Mouse (Mus musculus): ENCODE measurements at regions not wholly inside any gene's neighbourhood (a gene's known extent, or its start where the extent isn't known, plus 50 kb on each side); places are given as distances from the start of the nearest gene placed in this dataset.

- H3K27ac ChIP-seq = no peak overlapping the region
- WGBS = 75% methylated on average over 9 of the region's 9 CpGs
- peaks cover 18% of the 10 kb centered on the region for H3K4me1 ChIP-seq (replicated peaks)
- no peak overlapping the region for H3K4me3 ChIP-seq
- H3K27me3 ChIP-seq (ENCODE audit: insufficient read depth, poor library complexity, severe bottlenecking) = no peaks in the 10 kb centered on the region
- no peaks in the 10 kb centered on the region for H3K36me3 ChIP-seq
- 0 out of 2 replicates have a peak, but pooled peaks cover 12% of the 10 kb centered on the region for H3K9me3 ChIP-seq
- DNase-seq (ENCODE audit: low spot score) = no peak
These were observed 60.3 kb upstream of the Wnt4 start for GRCm38 (mm10) chr4:137216908-137217497.

GRCm38 (mm10) chr4:137214573-137214972 lies 62.7 kb upstream of the Wnt4 start:
- WGBS = 88% methylated on average over 8 of the region's 8 CpGs
- Histone ChIP-seq H3K36me3 (no peaks in the 10 kb centered on the region), H3K27ac (no peak overlapping the region), H3K4me1 (replicated peaks) (peaks cover 32% of the 10 kb centered on the region), H3K4me3 (no peak overlapping the region), H3K9me3 (no peaks in the 10 kb centered on the region), H3K27me3 (ENCODE audit: insufficient read depth, poor library complexity, severe bottlenecking) (no peaks in the 10 kb centered on the region)
- no peak for DNase-seq (ENCODE audit: low spot score)

GRCm38 (mm10) chr4:137212846-137213245 lies 64.4 kb upstream of the Wnt4 start:
- Histone ChIP-seq H3K4me1 (replicated peaks) (peaks cover 39% of the 10 kb centered on the region), H3K4me3 (no peak overlapping the region), H3K27me3 (ENCODE audit: insufficient read depth, poor library complexity, severe bottlenecking) (no peaks in the 10 kb centered on the region), H3K27ac (no peak overlapping the region; the same call in 1 of the 2 replicates), H3K36me3 (no peaks in the 10 kb centered on the region), H3K9me3 (no peaks in the 10 kb centered on the region)
- 75% methylated on average over 9 of the region's 9 CpGs for WGBS
- no peak for DNase-seq (ENCODE audit: low spot score)

GRCm38 (mm10) chr4:137212106-137212505 lies 65.2 kb upstream of the Wnt4 start:
- no peak for DNase-seq (ENCODE audit: low spot score)
- H3K36me3 ChIP-seq = no peaks in the 10 kb centered on the region
- no peak overlapping the region for H3K27ac ChIP-seq
- H3K9me3 ChIP-seq = no peaks in the 10 kb centered on the region
- H3K4me3 ChIP-seq = no peak overlapping the region
- peaks cover 40% of the 10 kb centered on the region for H3K4me1 ChIP-seq (replicated peaks)
- WGBS = 68% methylated on average over 14 of the region's 14 CpGs
- no peaks in the 10 kb centered on the region for H3K27me3 ChIP-seq (ENCODE audit: insufficient read depth, poor library complexity, severe bottlenecking)

- H3K36me3 ChIP-seq = no peaks in the 10 kb centered on the region
- DNase-seq (ENCODE audit: low spot score) = no peak
- no peaks in the 10 kb centered on the region for H3K9me3 ChIP-seq
- H3K27ac ChIP-seq = no peak overlapping the region
- no peak overlapping the region for H3K4me3 ChIP-seq
- peaks cover 35% of the 10 kb centered on the region for H3K4me1 ChIP-seq (replicated peaks)
- H3K27me3 ChIP-seq (ENCODE audit: insufficient read depth, poor library complexity, severe bottlenecking) = no peaks in the 10 kb centered on the region
- WGBS = 75% methylated on average over 4 of the region's 4 CpGs
These were observed 66.0 kb upstream of the Wnt4 start for GRCm38 (mm10) chr4:137211288-137211687.

GRCm38 (mm10) chr4:137210525-137210924 lies 66.8 kb upstream of the Wnt4 start:
- H3K4me1 ChIP-seq (replicated peaks) = peaks cover 35% of the 10 kb centered on the region
- H3K27me3 ChIP-seq (ENCODE audit: insufficient read depth, poor library complexity, severe bottlenecking) = no peaks in the 10 kb centered on the region
- no peak for DNase-seq (ENCODE audit: low spot score)
- H3K27ac ChIP-seq = no peak overlapping the region
- no peaks in the 10 kb centered on the region for H3K36me3 ChIP-seq
- no peaks in the 10 kb centered on the region for H3K9me3 ChIP-seq
- no peak overlapping the region for H3K4me3 ChIP-seq
- WGBS = 82% methylated on average over 4 of the region's 4 CpGs

- H3K4me3 ChIP-seq = no peak overlapping the region
- peaks cover 44% of the 10 kb centered on the region for H3K4me1 ChIP-seq (replicated peaks)
- no peak overlapping the region for H3K27ac ChIP-seq
- H3K36me3 ChIP-seq = no peaks in the 10 kb centered on the region
- no peak for DNase-seq (ENCODE audit: low spot score)
- H3K9me3 ChIP-seq = no peaks in the 10 kb centered on the region
- H3K27me3 ChIP-seq (ENCODE audit: insufficient read depth, poor library complexity, severe bottlenecking) = peaks cover 10% of the 10 kb centered on the region
- 82% methylated on average over 7 of the region's 7 CpGs for WGBS
These were observed 76.3 kb upstream of the Wnt4 start for GRCm38 (mm10) chr4:137200968-137201367.

GRCm38 (mm10) chr4:137200426-137200825 lies 76.9 kb upstream of the Wnt4 start:
- no peak overlapping the region for H3K4me3 ChIP-seq
- WGBS = 54% methylated on average over 9 of the region's 9 CpGs
- H3K9me3 ChIP-seq = no peaks in the 10 kb centered on the region
- H3K4me1 ChIP-seq (replicated peaks) = peaks cover 44% of the 10 kb centered on the region
- DNase-seq (ENCODE audit: low spot score) = no peak
- H3K27me3 ChIP-seq (ENCODE audit: insufficient read depth, poor library complexity, severe bottlenecking) = peaks cover 10% of the 10 kb centered on the region
- no peak overlapping the region for H3K27ac ChIP-seq
- H3K36me3 ChIP-seq = no peaks in the 10 kb centered on the region

- H3K36me3 ChIP-seq = no peaks in the 10 kb centered on the region
- peaks cover 18% of the 10 kb centered on the region for H3K27me3 ChIP-seq (ENCODE audit: insufficient read depth, poor library complexity, severe bottlenecking)
- H3K9me3 ChIP-seq = no peaks in the 10 kb centered on the region
- WGBS = 45% methylated on average over 5 of the region's 5 CpGs
- no peak overlapping the region for H3K4me3 ChIP-seq
- no peak for DNase-seq (ENCODE audit: low spot score)
- H3K4me1 ChIP-seq (replicated peaks) = peaks cover 32% of the 10 kb centered on the region
- 0 out of 2 replicates have a peak overlapping the region, but pooled peaks have one; percentile 12 for H3K27ac ChIP-seq
These were observed 80.8 kb upstream of the Wnt4 start for GRCm38 (mm10) chr4:137196491-137196974.

GRCm38 (mm10) chr4:137194106-137194505 lies 83.2 kb upstream of the Wnt4 start:
- Histone ChIP-seq H3K36me3 (no peaks in the 10 kb centered on the region), H3K4me3 (no peak overlapping the region), H3K27ac (no peak overlapping the region), H3K4me1 (replicated peaks) (peaks cover 22% of the 10 kb centered on the region), H3K9me3 (no peaks in the 10 kb centered on the region), H3K27me3 (ENCODE audit: insufficient read depth, poor library complexity, severe bottlenecking) (peaks cover 9% of the 10 kb centered on the region; the same call in 1 of the 2 replicates)
- WGBS = 88% methylated on average over 11 of the region's 11 CpGs
- no peak for DNase-seq (ENCODE audit: low spot score)

GRCm38 (mm10) chr4:137190625-137191024 lies 86.7 kb upstream of the Wnt4 start:
- no peak for DNase-seq (ENCODE audit: low spot score)
- H3K4me3 ChIP-seq = no peak overlapping the region
- H3K4me1 ChIP-seq (replicated peaks) = 0 out of 2 replicates have a peak, but pooled peaks cover 2% of the 10 kb centered on the region
- peaks cover 8% of the 10 kb centered on the region; the same call in 1 of the 2 replicates for H3K27me3 ChIP-seq (ENCODE audit: insufficient read depth, poor library complexity, severe bottlenecking)
- WGBS = 75% methylated on average over 10 of the region's 10 CpGs
- H3K27ac ChIP-seq = no peak overlapping the region
- H3K9me3 ChIP-seq = no peaks in the 10 kb centered on the region
- H3K36me3 ChIP-seq = no peaks in the 10 kb centered on the region

GRCm38 (mm10) chr4:137189801-137190200 lies 87.5 kb upstream of the Wnt4 start:
- Histone ChIP-seq H3K4me3 (no peak overlapping the region), H3K27me3 (ENCODE audit: insufficient read depth, poor library complexity, severe bottlenecking) (peaks cover 5% of the 10 kb centered on the region; the same call in 1 of the 2 replicates), H3K27ac (no peak overlapping the region), H3K36me3 (no peaks in the 10 kb centered on the region), H3K9me3 (no peaks in the 10 kb centered on the region), H3K4me1 (replicated peaks) (peaks cover 5% of the 10 kb centered on the region)
- 86% methylated on average over 4 of the region's 4 CpGs for WGBS
- DNase-seq (ENCODE audit: low spot score) = no peak

GRCm38 (mm10) chr4:137189058-137189457 lies 88.2 kb upstream of the Wnt4 start:
- H3K36me3 ChIP-seq = no peaks in the 10 kb centered on the region
- peaks cover 13% of the 10 kb centered on the region for H3K4me1 ChIP-seq (replicated peaks)
- 68% methylated on average over 6 of the region's 6 CpGs for WGBS
- H3K4me3 ChIP-seq = no peak overlapping the region
- no peak overlapping the region for H3K27ac ChIP-seq
- no peak for DNase-seq (ENCODE audit: low spot score)
- peaks cover under 1% of the 10 kb centered on the region; the same call in 1 of the 2 replicates for H3K27me3 ChIP-seq (ENCODE audit: insufficient read depth, poor library complexity, severe bottlenecking)
- H3K9me3 ChIP-seq = no peaks in the 10 kb centered on the region

Data from hindbrain, embryonic 10.5 days (tissue).